Mouse (Mus musculus): ENCODE data around the gene Adcy6. TPM values are rescaled to one million over a fixed set of nuclear protein-coding genes. Genes with fewer than 3 reads are reported as not detected.

Adcy6 gene
- polyA plus RNA-seq, 1 experiment from 2014 or later: 14.2 TPM

Other genes starting within 250 kb of the Adcy6 start
- gene Olfr283, start 229.1 kb downstream of the Adcy6 start, polyA plus RNA-seq (2016; fragmentation: Nextera tagmentation; extraction: Ambion mirVana): 0.08 TPM in 1 of 2 replicates, not detected in the other
- not detected in 2 replicates for gene Olfr282, start 178.9 kb downstream of the Adcy6 start, polyA plus RNA-seq (2016; fragmentation: Nextera tagmentation; extraction: Ambion mirVana)
- gene Olfr281, start 157.5 kb downstream of the Adcy6 start, polyA plus RNA-seq (2016; fragmentation: Nextera tagmentation; extraction: Ambion mirVana): 0.05 TPM in 1 of 2 replicates, not detected in the other
- gene OR5BS1P, start 140.2 kb downstream of the Adcy6 start, polyA plus RNA-seq (2016; fragmentation: Nextera tagmentation; extraction: Ambion mirVana): not detected in 2 replicates
- gene Lalba, start 127.4 kb downstream of the Adcy6 start, polyA plus RNA-seq (2016; fragmentation: Nextera tagmentation; extraction: Ambion mirVana): not detected in 2 replicates
- gene Olfr279, start 117.7 kb downstream of the Adcy6 start, polyA plus RNA-seq (2016; fragmentation: Nextera tagmentation; extraction: Ambion mirVana): not detected in 2 replicates
- gene Kansl2, start 75.8 kb downstream of the Adcy6 start, polyA plus RNA-seq (2016; fragmentation: Nextera tagmentation; extraction: Ambion mirVana): 178 and 183 TPM in 2 replicates
- 61.2 and 63.2 TPM in 2 replicates for gene Ccnt1, start 39.2 kb downstream of the Adcy6 start, polyA plus RNA-seq (2016; fragmentation: Nextera tagmentation; extraction: Ambion mirVana)
- gene 4930415O20Rik, start 39.1 kb downstream of the Adcy6 start, polyA plus RNA-seq (2016; fragmentation: Nextera tagmentation; extraction: Ambion mirVana): not detected in 2 replicates
- 77.1 and 80.4 TPM in 2 replicates for gene Cacnb3, start 20.8 kb upstream of the Adcy6 start, polyA plus RNA-seq (2016; fragmentation: Nextera tagmentation; extraction: Ambion mirVana)
- 23.9 and 24.1 TPM in 2 replicates for gene Ddx23, start 52.8 kb upstream of the Adcy6 start, polyA plus RNA-seq (2016; fragmentation: Nextera tagmentation; extraction: Ambion mirVana)
- 3.9 TPM in 2 replicates for gene Rnd1, start 67.4 kb upstream of the Adcy6 start, polyA plus RNA-seq (2016; fragmentation: Nextera tagmentation; extraction: Ambion mirVana)
- gene Ccdc65, start 98.1 kb upstream of the Adcy6 start, polyA plus RNA-seq (2016; fragmentation: Nextera tagmentation; extraction: Ambion mirVana): 1.5 and 1.7 TPM in 2 replicates
- 6.2 and 8.5 TPM in 2 replicates for gene Fkbp11, start 118.1 kb upstream of the Adcy6 start, polyA plus RNA-seq (2016; fragmentation: Nextera tagmentation; extraction: Ambion mirVana)
- gene Arf3, start 153.1 kb upstream of the Adcy6 start, polyA plus RNA-seq (2016; fragmentation: Nextera tagmentation; extraction: Ambion mirVana): 58.2 and 58.3 TPM in 2 replicates
- 0.18 and 0.24 TPM in 2 replicates for gene Wnt10b, start 168.1 kb upstream of the Adcy6 start, polyA plus RNA-seq (2016; fragmentation: Nextera tagmentation; extraction: Ambion mirVana)
- gene Wnt1, start 179.8 kb upstream of the Adcy6 start, polyA plus RNA-seq (2016; fragmentation: Nextera tagmentation; extraction: Ambion mirVana): 0.18 and 0.61 TPM in 2 replicates
- 0.22 TPM in 1 of 2 replicates, not detected in the other for gene Ddn, start 199.4 kb upstream of the Adcy6 start, polyA plus RNA-seq (2016; fragmentation: Nextera tagmentation; extraction: Ambion mirVana)
- 85.2 and 89.4 TPM in 2 replicates for gene Prkag1, start 221.4 kb upstream of the Adcy6 start, polyA plus RNA-seq (2016; fragmentation: Nextera tagmentation; extraction: Ambion mirVana)